Mouse (Mus musculus): ENCODE measurements around the gene Rhox8. TPM values are rescaled to one million over a fixed set of nuclear protein-coding genes. Genes with fewer than 3 reads are reported as not detected.
"Not testable (repeated sequence)": the region's sequence is repeated elsewhere in the genome, so short reads cannot be mapped to it uniquely, and the experiment has no call there.

Gene Rhox8
- polyA plus RNA-seq (2012; rRNA removed), result not detected in 2 replicates

- no peak for DNase-seq
- Histone ChIP-seq H3K27me3 (ENCODE audit: control insufficient read depth, insufficient read depth, low read length) (no peaks in the 10 kb centered on the region), H3K4me3 (ENCODE audit: control insufficient read depth, insufficient read depth, low read length) (no peak within 1 kb of the TSS), H3K36me3 (ENCODE audit: control insufficient read depth, insufficient read depth, low read length) (no peaks in the 10 kb centered on the region), H3K4me1 (replicated peaks; ENCODE audit: control insufficient read depth, insufficient read depth, low read length) (no peaks in the 10 kb centered on the region), H3K27ac (ENCODE audit: control insufficient read depth, insufficient read depth, low read length) (no peak within 1 kb of the TSS)
- TF ChIP-seq CTCF (IDR thresholded peaks at IDR 0.05; ENCODE audit: borderline replicate concordance, control insufficient read depth, extremely low read depth, insufficient read depth, low read length, poor library complexity) (no peak), POLR2A (IDR thresholded peaks at IDR 0.05; ENCODE audit: control insufficient read depth, extremely low read depth, insufficient read depth, low read length, poor library complexity) (no peak)
- WGBS, result 89% methylated on average over 4 of the region's 4 CpGs
These were observed at the start of gene Rhox8 for GRCm38 (mm10) chrX:37878844-37879243. TSS of gene Rhox8 (minus strand) at chrX:37878944.

DNA sequence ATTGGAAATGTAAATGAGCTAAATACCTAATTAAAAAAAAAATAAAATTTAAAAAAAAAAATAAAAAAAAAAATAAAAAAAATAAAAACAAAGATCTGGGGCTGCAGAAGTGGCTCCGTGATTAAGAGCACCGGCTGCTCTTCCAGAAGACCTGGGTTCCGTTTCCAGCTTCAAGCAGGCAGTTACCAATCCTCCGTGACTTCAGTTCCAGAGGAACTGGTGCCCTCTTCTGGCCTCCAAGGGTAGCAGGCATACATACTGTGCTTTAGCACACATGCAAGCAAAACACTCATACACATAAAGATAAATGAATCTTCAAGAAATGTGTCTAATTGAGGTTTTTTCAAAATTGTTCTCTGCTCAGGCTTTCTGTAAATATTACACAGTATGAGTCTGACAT lies 37.6 kb upstream of the Rhox8 start:
- no peak for TF ChIP-seq CTCF (IDR thresholded peaks at IDR 0.05; ENCODE audit: borderline replicate concordance, control insufficient read depth, extremely low read depth, insufficient read depth, low read length, poor library complexity)
- no peak for TF ChIP-seq POLR2A (IDR thresholded peaks at IDR 0.05; ENCODE audit: control insufficient read depth, extremely low read depth, insufficient read depth, low read length, poor library complexity)
- no peak for DNase-seq
- Histone ChIP-seq H3K27ac (ENCODE audit: control insufficient read depth, insufficient read depth, low read length) (no peak overlapping the region), H3K4me3 (ENCODE audit: control insufficient read depth, insufficient read depth, low read length) (no peak overlapping the region), H3K36me3 (ENCODE audit: control insufficient read depth, insufficient read depth, low read length) (no peaks in the 10 kb centered on the region), H3K27me3 (ENCODE audit: control insufficient read depth, insufficient read depth, low read length) (no peaks in the 10 kb centered on the region), H3K4me1 (replicated peaks; ENCODE audit: control insufficient read depth, insufficient read depth, low read length) (no peaks in the 10 kb centered on the region)
- 78% methylated on average over 4 of the region's 4 CpGs for WGBS

GRCm38 (mm10) chrX:37908581-37908980 lies 29.8 kb upstream of the Rhox8 start:
- Histone ChIP-seq H3K27ac (ENCODE audit: control insufficient read depth, insufficient read depth, low read length) (no peak overlapping the region), H3K4me1 (replicated peaks; ENCODE audit: control insufficient read depth, insufficient read depth, low read length) (no peaks in the 10 kb centered on the region), H3K27me3 (ENCODE audit: control insufficient read depth, insufficient read depth, low read length) (no peaks in the 10 kb centered on the region), H3K4me3 (ENCODE audit: control insufficient read depth, insufficient read depth, low read length) (no peak overlapping the region), H3K36me3 (ENCODE audit: control insufficient read depth, insufficient read depth, low read length) (no peaks in the 10 kb centered on the region)
- TF ChIP-seq POLR2A (IDR thresholded peaks at IDR 0.05; ENCODE audit: control insufficient read depth, extremely low read depth, insufficient read depth, low read length, poor library complexity) (no peak), CTCF (IDR thresholded peaks at IDR 0.05; ENCODE audit: borderline replicate concordance, control insufficient read depth, extremely low read depth, insufficient read depth, low read length, poor library complexity) (no peak)
- DNase-seq, result no peak
- WGBS, result 58% methylated on average over 7 of the region's 7 CpGs

- TF ChIP-seq POLR2A (IDR thresholded peaks at IDR 0.05; ENCODE audit: control insufficient read depth, extremely low read depth, insufficient read depth, low read length, poor library complexity) (no peak), CTCF (IDR thresholded peaks at IDR 0.05; ENCODE audit: borderline replicate concordance, control insufficient read depth, extremely low read depth, insufficient read depth, low read length, poor library complexity) (no peak)
- WGBS, result 77% methylated on average over 5 of the region's 5 CpGs
- DNase-seq, result no peak
- Histone ChIP-seq H3K4me3 (ENCODE audit: control insufficient read depth, insufficient read depth, low read length) (no peak overlapping the region), H3K27me3 (ENCODE audit: control insufficient read depth, insufficient read depth, low read length) (no peaks in the 10 kb centered on the region), H3K4me1 (replicated peaks; ENCODE audit: control insufficient read depth, insufficient read depth, low read length) (no peaks in the 10 kb centered on the region), H3K36me3 (ENCODE audit: control insufficient read depth, insufficient read depth, low read length) (no peaks in the 10 kb centered on the region), H3K27ac (ENCODE audit: control insufficient read depth, insufficient read depth, low read length) (no peak overlapping the region)
These were observed 25.0 kb upstream of the Rhox8 start for GRCm38 (mm10) chrX:37903727-37904126.

DNA sequence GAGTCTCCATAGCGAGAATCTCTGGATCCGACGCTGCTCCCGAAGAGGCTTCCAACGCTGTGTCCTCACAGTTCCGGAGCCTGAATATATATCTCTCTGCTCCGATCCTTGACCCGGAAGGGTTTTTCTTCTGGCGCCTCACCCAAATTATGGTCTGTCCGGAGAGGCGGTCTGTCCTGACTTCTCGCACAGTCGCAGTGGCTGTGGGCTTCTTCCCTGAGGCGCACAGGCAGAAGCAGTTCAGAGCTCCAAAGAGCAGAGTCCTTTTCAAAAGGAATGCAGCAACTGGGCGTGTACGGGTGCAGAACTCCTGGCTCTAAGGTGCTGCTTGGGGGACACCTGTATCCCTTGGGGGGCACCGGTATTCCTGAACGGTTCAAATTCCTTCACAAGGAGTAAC lies 22.9 kb upstream of the Rhox8 start, which contains the start of gene Rhox9:
Gene Rhox9 (minus strand): TSS at position 101 of the 400 bp plus-strand sequence.
- DNase-seq; H3K4me3 ChIP-seq (ENCODE audit: control insufficient read depth, insufficient read depth, low read length); H3K4me1 ChIP-seq (replicated peaks; ENCODE audit: control insufficient read depth, insufficient read depth, low read length); H3K27ac ChIP-seq (ENCODE audit: control insufficient read depth, insufficient read depth, low read length); H3K36me3 ChIP-seq (ENCODE audit: control insufficient read depth, insufficient read depth, low read length); H3K27me3 ChIP-seq (ENCODE audit: control insufficient read depth, insufficient read depth, low read length): not testable (repeated sequence)
- 100% methylated on average over 10 of the region's 18 CpGs for WGBS

DNA sequence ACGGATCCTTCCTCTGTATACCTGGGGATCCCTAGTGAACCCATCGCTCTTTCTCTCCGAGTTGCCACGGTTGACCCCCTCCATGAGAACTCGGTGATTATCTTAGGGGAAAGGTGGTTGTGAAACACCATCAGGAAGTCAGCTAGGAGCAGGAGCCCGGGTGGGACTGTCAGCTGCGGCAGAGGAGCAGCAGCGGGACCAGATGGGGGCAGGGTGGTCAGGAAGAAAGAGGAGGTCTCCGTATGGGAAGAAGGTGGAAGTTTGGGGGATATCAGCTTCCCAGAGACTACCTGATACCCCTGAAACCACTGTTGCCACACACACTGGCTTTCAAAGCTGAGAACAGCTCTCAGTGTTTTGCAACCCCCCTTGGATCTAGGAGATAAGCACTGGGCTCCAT lies 18.4 kb upstream of the Rhox8 start, which contains the start of gene Rhox7b:
Gene Rhox7b (minus strand): TSS at position 101 of the 400 bp plus-strand sequence.
- H3K4me3 ChIP-seq (ENCODE audit: control insufficient read depth, insufficient read depth, low read length); H3K27me3 ChIP-seq (ENCODE audit: control insufficient read depth, insufficient read depth, low read length): not testable (repeated sequence)

DNA sequence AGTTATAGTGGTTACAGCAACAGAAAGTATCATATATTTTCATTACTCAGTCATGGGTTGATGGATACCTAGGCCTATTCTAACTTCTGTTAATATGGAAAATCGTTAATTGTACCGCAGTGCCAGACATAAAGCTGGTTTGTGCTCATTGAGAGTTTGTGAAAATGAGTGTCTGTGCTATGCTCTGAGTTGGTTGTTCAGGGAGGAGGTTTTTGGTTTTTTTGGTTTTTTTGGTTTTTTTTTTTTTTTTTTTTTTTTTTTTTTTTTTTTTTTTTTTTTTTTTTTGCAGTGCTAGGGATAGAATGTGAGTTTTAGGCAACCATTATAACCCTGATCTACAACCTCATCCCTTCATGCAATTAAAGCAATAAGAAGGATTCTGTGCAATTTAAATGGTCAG lies 7.1 kb downstream of the Rhox8 start:
- Histone ChIP-seq H3K4me3 (ENCODE audit: control insufficient read depth, insufficient read depth, low read length) (no peak overlapping the region), H3K36me3 (ENCODE audit: control insufficient read depth, insufficient read depth, low read length) (no peaks in the 10 kb centered on the region), H3K4me1 (replicated peaks; ENCODE audit: control insufficient read depth, insufficient read depth, low read length) (no peaks in the 10 kb centered on the region), H3K27ac (ENCODE audit: control insufficient read depth, insufficient read depth, low read length) (no peak overlapping the region), H3K27me3 (ENCODE audit: control insufficient read depth, insufficient read depth, low read length) (no peaks in the 10 kb centered on the region)
- 94% methylated on average over 2 of the region's 2 CpGs for WGBS
- no peak for DNase-seq
- TF ChIP-seq CTCF (IDR thresholded peaks at IDR 0.05; ENCODE audit: borderline replicate concordance, control insufficient read depth, extremely low read depth, insufficient read depth, low read length, poor library complexity), result no peak
- no peak for TF ChIP-seq POLR2A (IDR thresholded peaks at IDR 0.05; ENCODE audit: control insufficient read depth, extremely low read depth, insufficient read depth, low read length, poor library complexity)

More for the DNA sequence above, 18.4 kb upstream of the Rhox8 start, which contains the start of gene Rhox7b:
- not testable (repeated sequence) for DNase-seq; H3K4me1 ChIP-seq (replicated peaks; ENCODE audit: control insufficient read depth, insufficient read depth, low read length); H3K36me3 ChIP-seq (ENCODE audit: control insufficient read depth, insufficient read depth, low read length); H3K27ac ChIP-seq (ENCODE audit: control insufficient read depth, insufficient read depth, low read length)
- 69% methylated on average over 9 of the region's 9 CpGs for WGBS

- DNase-seq; H3K4me1 ChIP-seq (replicated peaks; ENCODE audit: control insufficient read depth, insufficient read depth, low read length); H3K27me3 ChIP-seq (ENCODE audit: control insufficient read depth, insufficient read depth, low read length); H3K4me3 ChIP-seq (ENCODE audit: control insufficient read depth, insufficient read depth, low read length); H3K27ac ChIP-seq (ENCODE audit: control insufficient read depth, insufficient read depth, low read length); H3K36me3 ChIP-seq (ENCODE audit: control insufficient read depth, insufficient read depth, low read length): not testable (repeated sequence)
- WGBS, result 75% methylated on average over 8 of the region's 8 CpGs
These were observed 47.4 kb downstream of the Rhox8 start, which contains the start of gene Rhox7a for GRCm38 (mm10) chrX:37831386-37831785. TSS of gene Rhox7a (plus strand) at chrX:37831686.

GRCm38 (mm10) chrX:37826610-37827009 lies 52.1 kb downstream of the Rhox8 start, which contains the start of gene Rhox6:
TSS of gene Rhox6 (plus strand) at chrX:37826910.
- H3K4me1 ChIP-seq (replicated peaks; ENCODE audit: control insufficient read depth, insufficient read depth, low read length); DNase-seq; H3K27ac ChIP-seq (ENCODE audit: control insufficient read depth, insufficient read depth, low read length); H3K27me3 ChIP-seq (ENCODE audit: control insufficient read depth, insufficient read depth, low read length); H3K4me3 ChIP-seq (ENCODE audit: control insufficient read depth, insufficient read depth, low read length); H3K36me3 ChIP-seq (ENCODE audit: control insufficient read depth, insufficient read depth, low read length): not testable (repeated sequence)
- WGBS, result 88% methylated on average over 4 of the region's 12 CpGs
